Mouse (Mus musculus) mouse trophoblast stem cell (cell line): ENCODE results near the gene 1500015O10Rik.

Experiments used
- in situ Hi-C, 2 experiments: fragments of 300-500 bp; cut with MseI, MboI; formaldehyde crosslinking; loops; 2 replicates in 1 of 2; 3 replicates in 1 of 2; pipeline ENCODE4 v1.15.1; 2025

The 1500015O10Rik gene

DNA sequence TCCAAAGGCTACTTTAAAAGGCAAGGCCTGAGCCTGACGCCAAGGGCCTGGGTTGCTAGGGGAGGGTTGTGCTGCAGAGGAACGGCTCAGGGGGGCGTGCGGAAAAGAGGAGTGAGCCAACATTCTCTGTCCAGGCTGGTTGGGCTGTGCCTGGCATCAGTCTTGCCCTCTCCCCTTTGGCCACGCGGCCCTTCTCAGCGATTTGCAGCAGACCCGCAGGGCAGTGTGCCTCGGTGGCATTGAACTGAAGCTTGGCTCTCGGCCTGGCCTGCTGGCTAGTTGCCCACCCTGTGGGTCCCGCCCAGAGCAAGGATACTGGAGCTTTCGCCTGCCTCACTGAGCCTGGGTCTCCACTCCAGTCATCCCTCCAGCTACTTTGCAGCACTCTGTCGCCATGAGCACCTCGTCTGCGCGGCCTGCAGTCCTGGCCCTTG, at the start of gene 1500015O10Rik:
TSS of gene 1500015O10Rik (plus strand) at position 112 of the 434 bp plus-strand sequence.
- in situ Hi-C loops = loop anchor here in 1 of 2 experiments (10.0 kb wide), 1 partner anchor 436 kb away; no protein-coding TSS in a partner anchor

DNA sequence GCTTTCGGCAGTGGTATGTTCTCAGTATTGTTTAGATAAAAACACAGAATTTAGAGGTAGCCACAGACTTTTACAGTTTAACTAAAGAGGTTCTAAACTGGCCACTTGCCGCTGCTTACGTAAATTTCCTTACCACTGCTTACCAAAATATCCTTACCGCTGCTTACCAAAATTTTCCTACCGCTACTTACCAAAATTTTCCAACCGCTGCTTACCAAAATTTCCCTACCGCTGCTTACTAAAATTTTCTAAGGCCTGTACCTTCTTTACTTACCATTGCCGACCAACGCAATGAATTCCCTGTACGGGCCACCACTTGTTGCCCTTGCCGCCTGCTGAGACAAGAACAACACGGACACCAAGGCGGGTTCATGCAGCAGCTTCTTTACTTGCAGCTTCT, 40.4 kb upstream of the 1500015O10Rik start:
- in situ Hi-C loops = no loop called here

DNA sequence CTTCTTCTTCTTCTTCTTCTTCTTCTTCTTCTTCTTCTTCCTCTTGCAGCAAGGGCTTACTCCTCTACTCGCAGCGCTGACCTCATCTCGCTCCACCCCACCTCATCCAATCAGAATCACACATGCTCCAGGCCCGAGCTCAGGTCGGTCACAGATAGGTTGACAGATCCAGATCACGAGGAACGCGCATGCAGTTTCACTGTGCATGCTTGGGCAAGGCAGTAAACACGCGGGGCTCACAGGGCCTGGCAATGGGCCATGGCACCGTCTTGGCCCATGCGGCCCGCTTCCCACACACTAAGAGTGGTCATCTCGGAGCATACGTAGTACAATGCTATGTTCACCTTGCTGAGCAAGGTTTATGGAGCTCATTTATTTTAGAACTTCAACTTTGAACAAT, 39.9 kb upstream of the 1500015O10Rik start:
- in situ Hi-C loops = no loop called here

DNA sequence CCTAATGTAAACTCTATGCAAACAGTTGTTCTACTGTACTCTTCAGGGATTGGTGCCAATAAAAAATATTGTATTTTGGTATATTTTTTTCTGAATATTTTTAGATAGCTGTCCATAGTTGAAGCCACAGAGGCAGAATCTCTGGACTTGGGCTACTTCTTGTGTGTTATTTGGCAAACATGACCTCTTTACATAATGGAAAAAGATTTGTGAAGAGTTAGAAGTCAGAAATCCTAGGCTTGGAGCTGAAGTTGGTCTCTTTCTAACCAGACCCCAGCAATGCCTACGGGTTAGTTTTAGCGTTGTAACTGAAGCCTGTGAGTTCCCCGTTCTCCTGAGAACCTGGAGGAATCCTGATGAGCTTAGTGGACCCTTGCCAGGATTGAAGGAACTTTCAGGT, 36.3 kb upstream of the 1500015O10Rik start:
- in situ Hi-C loops = no loop called here

DNA sequence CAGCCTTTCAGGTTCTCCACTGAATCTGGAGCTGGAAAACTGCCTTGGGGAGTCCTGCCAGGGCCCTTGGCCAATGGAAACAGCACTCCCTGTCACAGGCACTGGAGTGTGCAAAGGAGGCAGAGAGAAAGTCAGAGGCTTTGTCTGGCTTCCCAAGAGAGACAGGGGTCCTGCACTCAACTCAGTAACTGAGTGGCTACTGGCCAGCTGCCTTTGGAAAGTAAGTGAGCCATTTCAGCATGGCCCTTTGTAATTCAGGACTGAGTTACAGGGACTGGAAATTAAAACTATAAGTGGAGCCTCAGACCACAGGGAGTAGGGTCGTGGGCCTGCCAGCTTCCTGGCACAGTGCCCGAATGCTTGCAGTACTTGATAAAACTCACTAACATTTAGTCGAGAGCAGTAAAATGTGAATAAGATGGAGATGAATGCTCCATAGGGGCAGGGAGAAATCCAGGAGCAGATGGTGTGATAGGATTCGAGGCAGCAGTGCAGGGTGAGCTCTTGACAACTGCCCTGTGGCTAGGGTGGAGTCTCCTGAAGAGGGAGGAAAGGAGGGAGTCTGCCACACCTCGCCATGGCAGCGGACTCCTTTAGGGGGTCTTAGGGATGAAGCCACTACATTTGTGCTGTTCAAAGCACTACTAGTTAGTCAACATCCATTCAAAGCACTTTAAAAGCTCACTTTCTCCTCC, 35.4 kb upstream of the 1500015O10Rik start:
- in situ Hi-C loops = no loop called here

DNA sequence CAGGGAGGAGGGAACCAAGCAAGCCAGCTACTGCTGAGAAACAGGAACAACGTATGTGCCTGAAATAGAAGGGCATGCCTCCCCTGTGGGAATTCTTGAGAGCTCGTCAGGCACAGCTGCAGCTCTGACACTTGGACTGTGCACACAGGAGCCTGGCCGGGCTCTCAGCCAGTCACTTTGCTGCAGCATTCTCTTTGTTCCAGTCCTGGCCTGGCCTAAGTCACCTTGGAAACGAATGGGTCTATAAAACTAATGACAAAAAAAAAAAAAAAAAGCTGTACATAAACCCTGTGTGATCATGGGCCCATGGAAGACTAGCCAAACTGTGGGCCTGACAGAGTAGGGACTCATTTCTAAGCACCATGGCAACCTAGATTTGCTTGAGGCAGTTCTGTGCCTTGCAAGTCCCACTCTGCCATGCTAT, 31.8 kb upstream of the 1500015O10Rik start:
- in situ Hi-C loops = no loop called here

DNA sequence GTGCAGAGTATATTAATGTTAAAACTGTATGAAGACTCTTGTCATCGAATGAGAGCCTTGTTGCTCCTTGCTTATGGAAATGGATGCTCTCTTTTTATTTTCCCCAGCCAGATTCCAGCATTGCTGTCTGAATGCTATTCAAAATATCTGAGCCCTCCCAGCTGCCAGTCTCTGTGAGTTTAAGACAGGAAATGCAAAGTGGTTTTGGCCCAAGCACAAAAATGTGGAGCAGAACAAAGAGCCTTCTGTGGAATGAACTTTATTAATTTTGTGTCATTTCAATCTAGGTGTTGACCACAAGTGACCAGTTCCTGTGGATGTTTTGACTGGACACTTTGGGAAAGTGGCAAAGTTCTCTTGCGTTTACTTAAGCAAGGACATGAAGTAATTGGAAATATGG, 15.6 kb upstream of the 1500015O10Rik start:
- in situ Hi-C loops = no loop called here

DNA sequence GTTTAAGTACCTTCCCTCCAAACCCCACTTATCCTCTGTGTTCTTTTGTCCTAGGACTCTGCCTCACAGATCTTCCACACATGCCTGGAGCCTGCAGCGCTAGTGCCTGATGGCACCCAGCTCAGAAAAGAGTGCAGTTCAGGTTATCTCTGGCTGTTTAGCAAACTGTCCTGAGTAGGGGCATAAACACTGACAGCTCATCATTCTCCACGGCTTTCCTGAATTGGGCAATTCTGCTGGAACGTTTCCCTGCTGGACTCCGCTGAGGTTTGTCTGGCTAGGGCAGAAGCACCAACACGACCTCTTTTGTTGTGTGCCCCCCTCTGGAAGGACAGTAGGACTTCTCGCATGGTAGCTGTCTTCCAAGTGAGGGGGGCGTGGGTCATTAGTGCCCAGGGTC, 12.4 kb upstream of the 1500015O10Rik start:
- in situ Hi-C loops = no loop called here

DNA sequence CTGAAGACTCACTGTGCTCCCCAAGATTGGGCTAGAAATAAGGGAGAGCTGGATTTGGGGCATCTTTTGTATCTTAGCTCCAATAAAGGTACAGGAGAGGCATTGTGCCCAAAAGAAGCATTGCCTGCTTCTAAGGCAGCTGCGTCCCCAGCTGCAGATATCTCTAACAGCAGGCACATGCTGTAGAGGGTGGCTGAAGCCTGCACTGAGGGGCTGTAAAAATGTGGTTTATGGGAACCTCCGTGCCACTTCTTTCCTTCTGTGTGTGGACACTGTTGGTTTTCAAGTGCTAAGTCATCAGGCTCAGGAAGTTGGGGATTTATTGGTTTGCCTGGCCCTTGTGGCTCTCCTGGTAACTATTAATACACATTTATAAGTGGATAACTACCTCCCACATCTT, 11.6 kb upstream of the 1500015O10Rik start:
- in situ Hi-C loops = no loop called here

DNA sequence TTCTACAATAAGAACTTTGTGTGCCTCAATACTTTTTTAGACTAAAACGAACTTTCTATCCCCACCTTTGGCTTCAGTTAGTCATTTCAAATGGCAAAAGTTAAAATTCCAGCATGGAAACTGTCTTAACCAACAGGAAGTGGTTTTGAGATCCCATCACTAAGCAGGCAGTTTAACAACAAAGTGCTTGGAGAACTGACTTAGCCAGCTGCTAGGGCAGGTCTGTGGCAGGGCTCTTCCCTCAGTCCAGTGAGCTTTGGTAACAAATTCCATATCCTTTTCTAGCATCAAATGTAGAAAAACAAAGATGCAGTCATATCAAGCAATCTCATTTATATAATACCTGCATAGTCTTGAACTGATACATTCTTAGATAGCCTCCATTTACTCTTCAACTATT, 7.9 kb upstream of the 1500015O10Rik start:
- in situ Hi-C loops = no loop called here

DNA sequence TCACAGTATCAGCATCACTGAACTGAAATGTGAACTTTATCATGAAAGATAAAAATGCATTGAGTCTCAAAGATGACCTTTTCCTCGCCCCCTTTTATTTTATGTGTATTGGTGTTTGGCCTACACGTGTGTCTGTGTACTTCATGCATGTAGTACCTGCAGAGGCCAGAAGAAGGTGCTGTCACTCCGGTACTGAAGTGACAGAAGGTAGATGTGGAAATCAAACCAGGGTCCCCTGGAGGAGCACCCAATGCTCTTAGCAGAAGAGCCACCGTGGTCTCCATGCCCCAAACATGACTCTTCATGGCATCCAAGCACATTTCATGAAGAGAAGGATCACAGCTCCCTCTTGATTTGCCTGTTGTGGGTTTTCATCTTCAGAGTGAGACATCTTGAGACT, 1.7 kb downstream of the 1500015O10Rik start:
- in situ Hi-C loops = loop anchor here in 1 of 2 experiments (10.0 kb wide), 1 partner anchor 437 kb away; no protein-coding TSS in a partner anchor

DNA sequence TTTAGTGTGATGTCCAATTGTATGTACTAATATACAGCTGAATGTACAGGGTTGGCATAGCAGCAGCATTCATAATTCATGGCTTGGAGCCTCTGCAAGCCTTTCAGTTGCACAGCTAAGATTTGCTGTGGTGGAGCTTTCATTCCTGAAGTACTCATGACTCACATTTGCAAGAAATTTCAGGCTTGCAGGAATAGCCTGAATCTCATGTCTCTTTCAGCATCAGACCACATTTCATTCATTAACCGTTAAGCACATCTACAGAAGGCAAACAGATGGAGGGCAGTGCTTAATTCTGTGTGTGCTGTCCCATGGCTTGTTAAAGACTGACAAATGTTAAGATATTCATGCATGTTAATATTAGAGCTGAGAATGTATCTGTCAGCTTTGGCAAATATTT, 2.3 kb downstream of the 1500015O10Rik start:
- in situ Hi-C loops = loop anchor here in 1 of 2 experiments (10.0 kb wide), 1 partner anchor 438 kb away; no protein-coding TSS in a partner anchor

DNA sequence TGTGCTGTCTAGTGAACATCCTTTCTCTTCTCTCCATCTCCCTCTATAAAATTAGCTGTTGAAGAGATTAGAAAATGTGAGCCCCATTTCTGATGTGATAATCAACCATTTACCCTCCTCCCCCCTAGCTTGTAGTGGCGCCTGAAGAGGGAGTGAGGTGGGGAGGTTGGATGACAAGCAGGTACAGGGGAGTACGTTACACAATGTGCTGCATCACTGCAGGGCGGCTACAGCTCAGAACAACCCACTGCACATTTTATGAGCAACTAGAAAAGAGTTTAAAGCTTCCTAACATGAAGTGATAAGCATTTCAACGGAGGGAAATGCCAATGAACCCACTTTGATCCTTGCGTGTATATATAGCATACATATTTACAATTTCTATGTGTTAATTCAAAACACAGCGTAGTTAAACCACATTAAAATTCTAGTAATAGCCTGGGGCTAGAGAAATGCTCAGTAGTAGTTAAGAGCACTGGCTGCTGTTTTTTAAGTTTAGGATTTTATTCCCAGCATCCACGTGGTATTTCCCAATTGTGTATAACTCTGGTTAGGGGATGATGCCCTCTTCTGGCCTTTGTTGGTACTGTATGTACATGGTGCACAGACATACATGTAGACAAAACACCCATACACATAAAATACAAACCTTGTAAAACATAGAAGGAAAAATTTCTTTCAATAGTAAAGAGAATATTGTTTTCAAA, 7.6 kb downstream of the 1500015O10Rik start:
- in situ Hi-C loops = loop anchor here in 1 of 2 experiments (10.0 kb wide), 1 partner anchor 443 kb away; no protein-coding TSS in a partner anchor

DNA sequence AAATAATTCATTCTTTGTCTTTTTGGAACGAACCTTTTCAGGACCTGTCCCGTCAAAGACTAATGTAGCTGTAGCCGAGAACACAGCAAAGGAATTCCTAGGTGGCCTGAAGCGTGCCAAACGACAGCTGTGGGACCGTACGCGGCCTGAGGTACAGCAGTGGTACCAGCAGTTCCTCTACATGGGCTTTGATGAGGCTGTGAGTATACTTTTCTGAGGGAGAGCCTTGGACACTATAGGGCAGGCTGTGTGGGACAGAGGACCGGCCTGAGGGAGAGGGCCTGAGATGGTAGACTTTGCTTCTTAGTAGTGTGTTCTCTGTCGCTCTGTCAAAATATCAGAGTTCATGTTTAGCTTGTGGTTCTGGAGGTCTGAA, 8.1 kb downstream of the 1500015O10Rik start:
- in situ Hi-C loops = loop anchor here in 1 of 2 experiments (10.0 kb wide), 1 partner anchor 444 kb away; no protein-coding TSS in a partner anchor

DNA sequence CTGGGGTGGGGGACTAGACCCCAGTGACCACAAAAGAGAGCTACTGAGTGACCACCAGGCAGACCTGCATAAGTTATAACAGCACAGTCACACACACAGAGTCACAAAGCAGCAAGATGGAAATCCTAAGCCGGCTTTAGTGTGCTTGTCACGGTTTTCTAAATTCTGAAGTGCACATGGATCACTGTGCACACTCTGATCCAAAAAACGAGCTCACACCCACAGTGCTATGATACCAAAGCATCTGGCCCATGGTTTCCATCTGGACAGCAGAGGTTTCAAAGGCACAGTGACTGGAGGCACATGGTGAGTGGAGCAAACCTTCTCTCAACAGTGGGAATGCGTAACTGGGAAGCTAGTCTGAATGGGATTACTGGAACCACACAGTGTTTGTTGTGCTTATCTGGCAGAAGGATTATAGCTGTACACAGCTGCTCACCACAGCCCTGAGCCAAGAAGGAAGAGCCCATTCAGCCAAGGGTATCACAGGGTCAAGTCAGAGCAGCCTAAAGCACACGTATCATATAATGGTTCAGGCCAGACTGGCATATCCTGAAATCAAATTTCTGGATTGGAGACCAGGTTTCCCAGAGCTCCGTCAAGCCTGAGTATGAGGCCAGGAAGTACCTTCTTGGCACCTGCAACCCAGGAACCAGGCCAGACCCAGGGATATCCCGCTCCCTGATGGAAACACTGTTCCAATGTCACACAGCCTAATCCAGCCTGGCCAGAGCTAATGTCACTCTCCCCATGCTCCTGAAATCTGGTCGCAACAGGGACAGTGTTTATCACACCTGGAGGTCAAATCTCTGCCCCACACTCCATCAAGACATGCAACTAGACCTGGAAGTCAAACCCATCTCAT, 24.3 kb downstream of the 1500015O10Rik start:
- in situ Hi-C loops = no loop called here

DNA sequence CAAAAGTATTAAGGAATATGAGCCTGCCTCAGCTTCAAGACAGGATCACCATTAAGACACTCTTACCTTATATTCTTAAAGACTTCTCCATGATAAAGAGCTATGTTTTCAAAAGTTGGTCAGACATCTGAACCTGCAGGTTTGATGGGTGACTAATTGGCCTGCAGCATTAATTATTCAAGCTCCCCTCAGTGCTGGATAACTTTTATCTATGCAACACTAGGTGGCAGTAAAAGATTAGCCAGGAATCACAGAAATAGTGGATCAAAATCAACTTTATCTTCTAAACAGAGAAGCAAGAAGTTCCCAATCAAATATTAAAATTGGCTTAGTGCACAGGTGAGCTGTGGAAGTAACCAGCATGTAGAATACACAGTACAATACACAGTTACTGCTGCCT, 29.7 kb downstream of the 1500015O10Rik start:
- in situ Hi-C loops = no loop called here

DNA sequence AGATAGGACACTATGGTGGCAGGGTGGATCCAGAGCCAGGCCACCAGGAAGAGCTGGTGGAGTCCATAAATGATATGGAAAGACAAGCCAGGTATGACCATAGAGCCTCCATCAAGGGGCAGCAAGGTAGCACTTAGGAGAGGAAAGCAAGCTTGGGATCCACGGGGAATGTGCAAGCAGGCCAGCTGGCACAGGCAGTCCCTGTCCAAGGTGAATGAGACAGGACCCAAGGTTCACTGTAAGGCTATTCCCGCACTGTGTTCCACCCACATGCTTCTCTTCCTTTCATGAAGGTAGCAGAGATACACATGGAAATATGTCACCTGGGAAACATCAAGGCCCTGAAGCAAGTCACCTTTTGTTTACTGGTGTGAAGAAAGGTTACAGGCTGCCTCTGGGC, 34.1 kb downstream of the 1500015O10Rik start:
- in situ Hi-C loops = no loop called here

DNA sequence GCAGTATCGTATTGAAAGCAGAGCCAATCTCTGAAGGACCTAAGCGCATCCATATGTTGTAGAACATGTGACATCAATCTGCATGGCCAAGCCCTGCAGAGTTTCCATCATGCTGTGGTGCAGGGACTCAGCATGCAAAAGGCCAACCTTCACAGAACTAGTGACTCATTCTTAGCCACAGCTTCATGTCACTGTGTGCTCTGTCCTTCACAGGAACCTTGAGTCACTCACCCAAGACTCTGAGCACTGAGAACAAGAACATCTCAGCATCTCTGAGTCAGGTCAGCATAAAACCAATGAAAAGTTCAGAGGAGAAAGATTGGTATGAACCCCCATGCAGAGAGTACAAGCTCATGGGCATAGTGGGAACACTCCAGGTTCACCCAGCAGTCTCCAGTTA, 35.9 kb downstream of the 1500015O10Rik start:
- in situ Hi-C loops = no loop called here

DNA sequence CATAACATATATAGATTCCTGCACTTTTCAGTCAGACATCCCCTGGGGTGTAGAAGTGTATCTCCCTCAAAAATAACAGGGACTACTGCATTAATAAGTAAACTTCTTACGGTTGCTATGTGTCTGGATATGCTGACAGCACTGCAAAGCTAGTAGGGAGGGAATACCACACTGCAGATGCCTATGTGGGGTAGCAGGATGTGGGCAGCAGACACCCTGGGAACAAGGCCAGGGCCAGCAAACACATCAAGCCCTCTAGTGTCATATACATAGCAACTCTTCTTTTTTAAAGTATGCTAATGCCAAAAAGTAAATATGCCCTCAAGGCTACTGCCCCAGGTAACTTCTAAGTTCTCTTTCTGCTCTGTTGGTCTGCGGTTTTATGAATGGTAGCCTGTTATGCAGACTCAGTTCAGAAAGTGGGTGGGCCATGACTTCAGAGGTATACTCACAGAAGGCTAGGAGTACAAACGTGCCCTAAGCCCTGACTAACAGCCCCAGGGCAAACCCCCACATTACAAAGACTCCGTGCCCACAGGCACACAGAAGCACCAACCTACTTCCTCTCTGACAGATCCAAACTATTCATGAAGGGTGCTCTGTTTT, 38.1 kb downstream of the 1500015O10Rik start:
- in situ Hi-C loops = no loop called here

DNA sequence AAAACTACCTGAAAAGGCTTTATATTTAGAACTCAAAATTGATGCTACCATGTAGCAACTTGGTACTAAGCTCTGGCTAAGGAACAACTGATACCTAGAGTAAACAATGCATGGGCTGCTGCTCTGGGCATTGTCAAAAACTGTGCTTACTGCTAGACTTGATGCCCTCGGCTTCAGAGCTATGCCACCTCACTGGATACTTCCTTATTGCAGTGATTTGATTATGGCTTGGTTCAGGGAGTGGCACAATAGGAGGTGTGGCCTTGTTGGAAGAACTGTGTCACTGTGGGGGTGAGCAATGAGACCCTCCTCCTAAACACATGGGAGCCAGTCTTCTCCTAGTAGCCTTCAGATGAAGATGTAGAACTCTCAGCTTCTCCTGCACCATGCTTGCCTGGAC, 38.9 kb downstream of the 1500015O10Rik start:
- in situ Hi-C loops = no loop called here

DNA sequence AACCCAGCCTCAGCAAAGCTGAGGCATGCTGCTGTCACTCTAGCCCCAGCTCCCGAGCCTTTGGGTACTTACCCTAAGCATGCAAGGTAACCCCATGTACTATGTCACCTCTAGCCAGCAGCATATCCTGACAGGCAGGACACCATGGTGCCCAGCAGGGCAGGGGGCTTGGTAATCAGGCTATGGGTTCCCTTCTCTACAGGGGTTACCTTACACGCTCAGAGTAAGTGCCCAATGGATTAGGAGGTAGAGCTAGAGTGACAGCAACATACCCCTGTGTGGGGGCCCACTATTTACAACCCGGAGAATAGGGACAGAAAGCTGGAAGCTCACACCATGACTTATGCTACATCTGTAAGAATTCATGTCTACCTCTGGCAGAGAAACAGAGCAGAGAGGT, 39.6 kb downstream of the 1500015O10Rik start:
- in situ Hi-C loops = no loop called here
